Mouse (Mus musculus): Measurements from ENCODE around the gene Tmem120b. TPM values are rescaled to one million over a fixed set of nuclear protein-coding genes. Genes with fewer than 3 reads are reported as not detected.
"Not testable (repeated sequence)": the region's sequence is repeated elsewhere in the genome, so short reads cannot be mapped to it uniquely, and the experiment has no call there.

The Tmem120b gene
- polyA plus RNA-seq, 1 experiment from 2014 or later: 20.7 TPM

- no peak for ATAC-seq (ENCODE audit: low FRiP score, low read depth)
- no peaks in the 10 kb centered on the region for H3K27me3 ChIP-seq
- peak overlapping the region; percentile 39 for H3K4me3 ChIP-seq
- H3K4me1 ChIP-seq (replicated peaks): no peaks in the 10 kb centered on the region
- H3K9me3 ChIP-seq: no peaks in the 10 kb centered on the region
- peak overlapping the region; percentile 67 for H3K27ac ChIP-seq (replicated peaks)
- 46% methylated on average over 16 of the region's 16 CpGs for WGBS
- H3K4me2 ChIP-seq: peak overlapping the region; percentile 51
- H3K36me3 ChIP-seq: no peaks in the 10 kb centered on the region
- H3K9ac ChIP-seq: peak overlapping the region; percentile 38
Measured at GRCm38 (mm10) chr5:123058251-123059102, 9.7 kb upstream of the Tmem120b start.

- Histone ChIP-seq H3K4me2 (no peak overlapping the region), H3K9ac (no peak overlapping the region), H3K27ac (replicated peaks) (no peak overlapping the region), H3K9me3 (no peaks in the 10 kb centered on the region), H3K4me3 (no peak overlapping the region), H3K4me1 (replicated peaks) (0 out of 2 replicates have a peak, but pooled peaks cover 3% of the 10 kb centered on the region), H3K36me3 (no peaks in the 10 kb centered on the region), H3K27me3 (no peaks in the 10 kb centered on the region)
- 48% methylated on average over 14 of the region's 14 CpGs for WGBS
- no peak for ATAC-seq (ENCODE audit: low FRiP score, low read depth)
Measured at GRCm38 (mm10) chr5:123059757-123060520, 8.3 kb upstream of the Tmem120b start.

GRCm38 (mm10) chr5:123060706-123061401 lies 7.4 kb upstream of the Tmem120b start:
- no peak for ATAC-seq (ENCODE audit: low FRiP score, low read depth)
- 84% methylated on average over 9 of the region's 9 CpGs for WGBS
- H3K9me3 ChIP-seq: no peaks in the 10 kb centered on the region
- H3K27ac ChIP-seq (replicated peaks): no peak overlapping the region
- H3K9ac ChIP-seq: no peak overlapping the region
- H3K4me1 ChIP-seq (replicated peaks): 0 out of 2 replicates have a peak, but pooled peaks cover 3% of the 10 kb centered on the region
- H3K36me3 ChIP-seq: no peaks in the 10 kb centered on the region
- no peak overlapping the region for H3K4me3 ChIP-seq
- H3K4me2 ChIP-seq: no peak overlapping the region
- H3K27me3 ChIP-seq: no peaks in the 10 kb centered on the region

GRCm38 (mm10) chr5:123061402-123061749 lies 6.8 kb upstream of the Tmem120b start:
- H3K4me3 ChIP-seq; ATAC-seq (ENCODE audit: low FRiP score, low read depth); H3K9ac ChIP-seq; H3K4me1 ChIP-seq (replicated peaks); H3K9me3 ChIP-seq; H3K36me3 ChIP-seq; H3K4me2 ChIP-seq; H3K27me3 ChIP-seq; H3K27ac ChIP-seq (replicated peaks): not testable (repeated sequence)
- WGBS: 76% methylated on average over 6 of the region's 6 CpGs

- Histone ChIP-seq H3K36me3 (no peaks in the 10 kb centered on the region), H3K4me1 (replicated peaks) (0 out of 2 replicates have a peak, but pooled peaks cover 3% of the 10 kb centered on the region), H3K9ac (no peak overlapping the region), H3K4me2 (no peak overlapping the region), H3K9me3 (no peaks in the 10 kb centered on the region), H3K4me3 (no peak overlapping the region), H3K27me3 (no peaks in the 10 kb centered on the region), H3K27ac (replicated peaks) (no peak overlapping the region)
- 89% methylated on average over 3 of the region's 3 CpGs for WGBS
- no peak for ATAC-seq (ENCODE audit: low FRiP score, low read depth)
Measured at GRCm38 (mm10) chr5:123063141-123063540, 5.1 kb upstream of the Tmem120b start.

GRCm38 (mm10) chr5:123064207-123064606 lies 4.0 kb upstream of the Tmem120b start:
- Histone ChIP-seq H3K4me1 (replicated peaks) (0 out of 2 replicates have a peak, but pooled peaks cover 3% of the 10 kb centered on the region), H3K4me2 (no peak overlapping the region), H3K27ac (replicated peaks) (no peak overlapping the region), H3K9me3 (no peaks in the 10 kb centered on the region), H3K9ac (no peak overlapping the region), H3K4me3 (no peak overlapping the region), H3K36me3 (no peaks in the 10 kb centered on the region), H3K27me3 (no peaks in the 10 kb centered on the region)
- 31% methylated on average over 6 of the region's 6 CpGs for WGBS
- no peak for ATAC-seq (ENCODE audit: low FRiP score, low read depth)

- whole genome bisulfite sequencing: 26% methylated on average over 6 of the region's 6 CpGs
Measured at GRCm38 (mm10) chr5:123067395-123067995, 720 bp upstream of the Tmem120b start.

GRCm38 (mm10) chr5:123068714-123069113 lies 499 bp downstream of the Tmem120b start:
- 98% methylated on average over 2 of the region's 2 CpGs for WGBS
- 0 out of 2 replicates have a peak, but pooled peaks cover 3% of the 10 kb centered on the region for H3K4me1 ChIP-seq (replicated peaks)

More at GRCm38 (mm10) chr5:123067395-123067995, 720 bp upstream of the Tmem120b start:
- Histone ChIP-seq H3K27me3 (no peaks in the 10 kb centered on the region), H3K9ac (no peak overlapping the region), H3K9me3 (no peaks in the 10 kb centered on the region), H3K36me3 (no peaks in the 10 kb centered on the region), H3K4me1 (replicated peaks) (0 out of 2 replicates have a peak, but pooled peaks cover 3% of the 10 kb centered on the region), H3K27ac (replicated peaks) (no peak overlapping the region), H3K4me2 (no peak overlapping the region), H3K4me3 (no peak overlapping the region)
- ATAC-seq (ENCODE audit: low FRiP score, low read depth): 0 out of 2 replicates have a peak, but pooled peaks have one; percentile 45

GRCm38 (mm10) chr5:123075576-123076418 lies 7.6 kb downstream of the Tmem120b start:
- WGBS: 8% methylated on average over 44 of the region's 45 CpGs
- Histone ChIP-seq H3K4me1 (replicated peaks) (peaks cover 33% of the 10 kb centered on the region), H3K36me3 (no peaks in the 10 kb centered on the region), H3K4me3 (peak overlapping the region; percentile 80), H3K9ac (peak overlapping the region; percentile 83), H3K27ac (replicated peaks) (peak overlapping the region; percentile 77), H3K9me3 (no peaks in the 10 kb centered on the region), H3K4me2 (peak overlapping the region; percentile 93), H3K27me3 (no peaks in the 10 kb centered on the region)
- peak; percentile 95 for ATAC-seq (ENCODE audit: low FRiP score, low read depth)

More at GRCm38 (mm10) chr5:123068714-123069113, 499 bp downstream of the Tmem120b start:
- H3K9ac ChIP-seq: no peak overlapping the region
- no peaks in the 10 kb centered on the region for H3K27me3 ChIP-seq
- no peak overlapping the region for H3K4me2 ChIP-seq
- no peaks in the 10 kb centered on the region for H3K36me3 ChIP-seq
- ATAC-seq (ENCODE audit: low FRiP score, low read depth): no peak
- H3K9me3 ChIP-seq: no peaks in the 10 kb centered on the region
- H3K27ac ChIP-seq (replicated peaks): no peak overlapping the region
- no peak overlapping the region for H3K4me3 ChIP-seq

- Histone ChIP-seq H3K4me2 (peak overlapping the region; percentile 93), H3K36me3 (no peaks in the 10 kb centered on the region), H3K9me3 (no peaks in the 10 kb centered on the region), H3K4me3 (peak overlapping the region; percentile 80), H3K27me3 (no peaks in the 10 kb centered on the region), H3K27ac (replicated peaks) (peak overlapping the region; percentile 77), H3K4me1 (replicated peaks) (peaks cover 33% of the 10 kb centered on the region), H3K9ac (peak overlapping the region; percentile 83)
- 4% methylated on average over 35 of the region's 35 CpGs for WGBS
- ATAC-seq (ENCODE audit: low FRiP score, low read depth): peak; percentile 93
Measured at GRCm38 (mm10) chr5:123076419-123077281, 8.4 kb downstream of the Tmem120b start.
